Mouse (Mus musculus): ENCODE measurements around the gene 2010111I01Rik.
"Not testable (repeated sequence)": the region's sequence is repeated elsewhere in the genome, so short reads cannot be mapped to it uniquely, and the experiment has no call there.

Gene 2010111I01Rik

GRCm38 (mm10) chr13:63324311-63324710 is 359.6 kb downstream of the 2010111I01Rik start:
- no peak for DNase-seq

- no peak for DNase-seq
Measured at GRCm38 (mm10) chr13:63324978-63325848, 360.5 kb downstream of the 2010111I01Rik start.

GRCm38 (mm10) chr13:63326015-63326414 is 361.3 kb downstream of the 2010111I01Rik start:
- no peak for DNase-seq

- DNase-seq = no peak
Measured at GRCm38 (mm10) chr13:63330236-63330860, 365.7 kb downstream of the 2010111I01Rik start.

- DNase-seq = peak; percentile 82
Measured at GRCm38 (mm10) chr13:63331379-63331778, 366.7 kb downstream of the 2010111I01Rik start.

GRCm38 (mm10) chr13:63332576-63333300 is 368.0 kb downstream of the 2010111I01Rik start:
- peak; percentile 71 for DNase-seq

- DNase-seq = peak; percentile 51
Measured at GRCm38 (mm10) chr13:63335421-63336134, 370.9 kb downstream of the 2010111I01Rik start.

- DNase-seq = no peak
Measured at GRCm38 (mm10) chr13:63336335-63336734, 371.6 kb downstream of the 2010111I01Rik start.

- no peak for DNase-seq
Measured at GRCm38 (mm10) chr13:63337239-63337960, 372.7 kb downstream of the 2010111I01Rik start.

- no peak for DNase-seq
Measured at GRCm38 (mm10) chr13:63339946-63340345, 375.3 kb downstream of the 2010111I01Rik start.

- DNase-seq = no peak
Measured at GRCm38 (mm10) chr13:63342781-63343180, 378.1 kb downstream of the 2010111I01Rik start.

GRCm38 (mm10) chr13:63344481-63344880 is 379.8 kb downstream of the 2010111I01Rik start:
- no peak for DNase-seq

- no peak for DNase-seq
Measured at GRCm38 (mm10) chr13:63345476-63346225, 381.0 kb downstream of the 2010111I01Rik start.

- DNase-seq = no peak
Measured at GRCm38 (mm10) chr13:63347639-63348038, 382.9 kb downstream of the 2010111I01Rik start.

- DNase-seq = no peak
Measured at GRCm38 (mm10) chr13:63350076-63350475, 385.4 kb downstream of the 2010111I01Rik start.

- DNase-seq = not testable (repeated sequence)
Measured at GRCm38 (mm10) chr13:63353312-63353711, 388.6 kb downstream of the 2010111I01Rik start.

- no peak for DNase-seq
Measured at GRCm38 (mm10) chr13:63356101-63356500, 391.4 kb downstream of the 2010111I01Rik start.

- peak; percentile 81 for DNase-seq
Measured at GRCm38 (mm10) chr13:63356558-63356957, 391.9 kb downstream of the 2010111I01Rik start.

- no peak for DNase-seq
Measured at GRCm38 (mm10) chr13:63359393-63359792, 394.7 kb downstream of the 2010111I01Rik start.

- no peak for DNase-seq
Measured at GRCm38 (mm10) chr13:63360111-63360885, 395.6 kb downstream of the 2010111I01Rik start.

All from lung, postnatal 14 days (tissue).